8 mouse cellular contexts compared by ENCODE assay signal in genomic region chr9:113741108-113741636, GRCm38 (mm10). TPM values are rescaled to one million over a fixed set of nuclear protein-coding genes. Genes with fewer than 3 reads are reported as not detected.
DNase-seq lines count a peak whose midpoint lies in the region; ATAC-seq and TF ChIP-seq lines count a peak whose summit lies in the region.

Gene Clasp2 (plus strand): TSS chr9:113741473.

- no peaks in the 10 kb centered on the region for H3K27me3 ChIP-seq in cerebellum, adult 2 months (ENCODE audit: control insufficient read depth, insufficient read depth, low read length)
- H3K27me3 ChIP-seq in lung, embryonic 15.5 days = no peaks in the 10 kb centered on the region

- 0 out of 2 replicates have a peak, but pooled peaks have one; percentile 11 for TF ChIP-seq POLR2A in cerebellum, adult 2 months (IDR thresholded peaks at IDR 0.05; ENCODE audit: borderline replicate concordance, insufficient read depth, low read length)
- peak; percentile 48 for TF ChIP-seq POLR2A in olfactory bulb, adult 2 months (IDR thresholded peaks at IDR 0.05; ENCODE audit: insufficient read depth, low read depth, low read length)

- H3K27ac ChIP-seq in cerebellum, adult 2 months (ENCODE audit: insufficient read depth, low read length) = peak within 1 kb of the TSS; percentile 43
- H3K27ac ChIP-seq in lung, embryonic 15.5 days = peak within 1 kb of the TSS; percentile 85
- peak within 1 kb of the TSS; percentile 43; the same call in 1 of the 2 replicates for H3K27ac ChIP-seq in olfactory bulb, adult 2 months (ENCODE audit: insufficient read depth, low read depth, low read length)

- 1% methylated on average over 63 of the region's 63 CpGs for WGBS in cerebellum, adult 2 months
- under 1% methylated on average over 63 of the region's 63 CpGs for WGBS in lung, embryonic 15.5 days
- WGBS in olfactory bulb, adult 2 months = under 1% methylated on average over 63 of the region's 63 CpGs

- peak within 1 kb of the TSS; percentile 71 for H3K4me3 ChIP-seq in cerebellum, adult 2 months (replicated peaks; ENCODE audit: insufficient read depth, low read depth, low read length)
- peak within 1 kb of the TSS; percentile 95 for H3K4me3 ChIP-seq in lung, embryonic 15.5 days
- peak within 1 kb of the TSS; percentile 63 for H3K4me3 ChIP-seq in olfactory bulb, adult 2 months (ENCODE audit: insufficient read depth, low read depth, low read length)

- peaks cover 2% of the 10 kb centered on the region; the same call in 1 of the 2 replicates for H3K4me1 ChIP-seq in cerebellum, adult 2 months (ENCODE audit: control insufficient read depth, insufficient read depth, low read length)
- peaks cover 11% of the 10 kb centered on the region for H3K4me1 ChIP-seq in lung, embryonic 15.5 days
- H3K4me1 ChIP-seq in olfactory bulb, adult 2 months (ENCODE audit: control insufficient read depth, insufficient read depth, low read length) = peaks cover 7% of the 10 kb centered on the region; the same call in 1 of the 2 replicates

- H3K36me3 ChIP-seq in lung, embryonic 15.5 days = no peaks in the 10 kb centered on the region

- peak within 1 kb of the TSS; percentile 74 for H3K9ac ChIP-seq in lung, embryonic 15.5 days

- no peak for TF ChIP-seq CTCF in cerebellum, adult 2 months (IDR thresholded peaks at IDR 0.05; ENCODE audit: borderline replicate concordance, insufficient read depth, low read depth, low read length)
- TF ChIP-seq CTCF in olfactory bulb, adult 2 months (IDR thresholded peaks at IDR 0.05; ENCODE audit: insufficient read depth, low read depth, low read length) = no peak

- peak within 1 kb of the TSS; percentile 93 for H3K4me2 ChIP-seq in lung, embryonic 15.5 days

- peak; percentile 97 for ATAC-seq in lung, embryonic 15.5 days (ENCODE audit: borderline replicate concordance, extremely low read depth, low FRiP score, low TSS enrichment)

- H3K9me3 ChIP-seq in lung, embryonic 15.5 days = no peaks in the 10 kb centered on the region

- peak; percentile 60 for DNase-seq in MEL-GATA-1-ER (ENCODE audit: extremely low read depth, low read depth)
- DNase-seq in cerebellum, adult 2 months = peak; percentile 71 to 74
- peak; percentile 71 for DNase-seq in forelimb bud, embryonic 11.5 days (ENCODE audit: low read depth, low spot score)
- DNase-seq in heart, postnatal 4 days = peak; percentile 81
- DNase-seq in layer of hippocampus, adult 8-10 months (ENCODE audit: low spot score in 2 of 2) = peak; percentile 44 to 60
- DNase-seq in thymus, adult 18-20 months = peak; percentile 63 to 71

RNA-seq across cellular contexts. Expression of gene Clasp2, which starts in this region (rescaled TPM):
- polyA plus RNA-seq in cerebellum, adult 2 months (2012; rRNA removed) = 145 and 149 TPM in 2 replicates
- 10 to 100 TPM; 44.5 to 48.5 TPM for total RNA-seq in heart, postnatal 4 days (2021)
- total RNA-seq in layer of hippocampus, adult 8-10 months (2022) = 100 to 1,000 TPM; 189 to 217 (median 199) TPM
- 25.7 and 27.3 TPM in 2 replicates for polyA plus RNA-seq in lung, embryonic 15.5 days (2015; fragmentation: Nextera tagmentation; extraction: Ambion mirVana)
- 163 TPM in 1 of 2 replicates, not detected in the other for polyA plus RNA-seq in olfactory bulb, adult 2 months (2012; ENCODE audit: insufficient read depth, insufficient read length, low replicate concordance, missing spikeins)

Comparison
In these comparisons a context has a peak if more than half of its experiments do, and no peak if none do; other contexts are left out.
1. Peak in every context shown above with its lines: DNase-seq, ATAC-seq, H3K4me3 ChIP-seq and H3K27ac ChIP-seq.